Mouse (Mus musculus): ENCODE results near the gene Cyp1a1. TPM values are rescaled to one million over a fixed set of nuclear protein-coding genes. Genes with fewer than 3 reads are reported as not detected.

The Cyp1a1 gene
- polyA plus RNA-seq, 1 experiment from 2014 or later, result not detected

- H3K27ac ChIP-seq, result no peak overlapping the region
- 85% methylated on average over 4 of the region's 4 CpGs for WGBS
- ATAC-seq (ENCODE audit: low FRiP score), result no peak
Measured at GRCm38 (mm10) chr9:57658970-57659369, 28.8 kb upstream of the Cyp1a1 start.

GRCm38 (mm10) chr9:57659774-57660173 is 28.0 kb upstream of the Cyp1a1 start:
- H3K9ac ChIP-seq, result no peak overlapping the region
- no peak overlapping the region for H3K4me2 ChIP-seq (replicated peaks)

More at GRCm38 (mm10) chr9:57658970-57659369, 28.8 kb upstream of the Cyp1a1 start:
- Histone ChIP-seq H3K27me3 (peaks cover 4% of the 10 kb centered on the region; the same call in 1 of the 2 replicates), H3K4me2 (replicated peaks) (no peak overlapping the region), H3K4me3 (no peak overlapping the region), H3K4me1 (peaks cover 3% of the 10 kb centered on the region; the same call in 1 of the 2 replicates), H3K9me3 (replicated peaks) (no peaks in the 10 kb centered on the region), H3K36me3 (no peaks in the 10 kb centered on the region), H3K9ac (no peak overlapping the region)

GRCm38 (mm10) chr9:57660501-57660900 is 27.2 kb upstream of the Cyp1a1 start:
- no peaks in the 10 kb centered on the region for H3K27me3 ChIP-seq
- H3K36me3 ChIP-seq, result no peaks in the 10 kb centered on the region
- H3K4me1 ChIP-seq, result peaks cover 3% of the 10 kb centered on the region; the same call in 1 of the 2 replicates
- H3K4me2 ChIP-seq (replicated peaks), result no peak overlapping the region
- no peak for ATAC-seq (ENCODE audit: low FRiP score)
- H3K9ac ChIP-seq, result no peak overlapping the region
- H3K9me3 ChIP-seq (replicated peaks), result no peaks in the 10 kb centered on the region
- H3K4me3 ChIP-seq, result no peak overlapping the region
- H3K27ac ChIP-seq, result no peak overlapping the region
- WGBS, result 77% methylated on average over 6 of the region's 6 CpGs

More at GRCm38 (mm10) chr9:57659774-57660173, 28.0 kb upstream of the Cyp1a1 start:
- H3K4me3 ChIP-seq, result no peak overlapping the region
- no peaks in the 10 kb centered on the region for H3K9me3 ChIP-seq (replicated peaks)
- peaks cover 3% of the 10 kb centered on the region; the same call in 1 of the 2 replicates for H3K4me1 ChIP-seq
- no peak for ATAC-seq (ENCODE audit: low FRiP score)
- 16% methylated on average over 4 of the region's 4 CpGs for WGBS
- H3K36me3 ChIP-seq, result no peaks in the 10 kb centered on the region
- H3K27me3 ChIP-seq, result no peaks in the 10 kb centered on the region
- H3K27ac ChIP-seq, result no peak overlapping the region

GRCm38 (mm10) chr9:57661552-57661951 is 26.2 kb upstream of the Cyp1a1 start:
- Histone ChIP-seq H3K9me3 (replicated peaks) (no peaks in the 10 kb centered on the region), H3K27me3 (no peaks in the 10 kb centered on the region), H3K9ac (no peak overlapping the region), H3K4me1 (no peaks in the 10 kb centered on the region), H3K4me3 (no peak overlapping the region), H3K36me3 (no peaks in the 10 kb centered on the region), H3K27ac (no peak overlapping the region), H3K4me2 (replicated peaks) (no peak overlapping the region)
- no peak for ATAC-seq (ENCODE audit: low FRiP score)
- WGBS, result 82% methylated on average over 3 of the region's 3 CpGs

GRCm38 (mm10) chr9:57664616-57665015 is 23.1 kb upstream of the Cyp1a1 start:
- 87% methylated on average over 6 of the region's 7 CpGs for WGBS

GRCm38 (mm10) chr9:57666536-57666935 is 21.2 kb upstream of the Cyp1a1 start:
- Histone ChIP-seq H3K27me3 (no peaks in the 10 kb centered on the region), H3K4me1 (no peaks in the 10 kb centered on the region)

More at GRCm38 (mm10) chr9:57664616-57665015, 23.1 kb upstream of the Cyp1a1 start:
- H3K36me3 ChIP-seq, result no peaks in the 10 kb centered on the region
- no peaks in the 10 kb centered on the region for H3K27me3 ChIP-seq
- H3K4me3 ChIP-seq, result no peak overlapping the region
- no peak overlapping the region for H3K27ac ChIP-seq
- H3K9ac ChIP-seq, result no peak overlapping the region
- H3K9me3 ChIP-seq (replicated peaks), result no peaks in the 10 kb centered on the region
- H3K4me2 ChIP-seq (replicated peaks), result no peak overlapping the region
- no peak for ATAC-seq (ENCODE audit: low FRiP score)
- H3K4me1 ChIP-seq, result no peaks in the 10 kb centered on the region

GRCm38 (mm10) chr9:57667136-57667535 is 20.6 kb upstream of the Cyp1a1 start:
- Histone ChIP-seq H3K36me3 (no peaks in the 10 kb centered on the region), H3K4me2 (replicated peaks) (no peak overlapping the region), H3K9ac (no peak overlapping the region), H3K9me3 (replicated peaks) (no peaks in the 10 kb centered on the region), H3K4me1 (no peaks in the 10 kb centered on the region), H3K27ac (no peak overlapping the region), H3K4me3 (no peak overlapping the region), H3K27me3 (no peaks in the 10 kb centered on the region)
- no peak for ATAC-seq (ENCODE audit: low FRiP score)
- WGBS, result 87% methylated on average over 3 of the region's 3 CpGs

More at GRCm38 (mm10) chr9:57666536-57666935, 21.2 kb upstream of the Cyp1a1 start:
- H3K36me3 ChIP-seq, result no peaks in the 10 kb centered on the region
- no peak overlapping the region for H3K27ac ChIP-seq
- no peak overlapping the region for H3K4me2 ChIP-seq (replicated peaks)
- 87% methylated on average over 8 of the region's 8 CpGs for WGBS
- H3K9me3 ChIP-seq (replicated peaks), result no peaks in the 10 kb centered on the region
- no peak for ATAC-seq (ENCODE audit: low FRiP score)
- H3K4me3 ChIP-seq, result no peak overlapping the region
- no peak overlapping the region for H3K9ac ChIP-seq

GRCm38 (mm10) chr9:57667817-57668216 is 19.9 kb upstream of the Cyp1a1 start:
- H3K4me3 ChIP-seq, result no peak overlapping the region
- H3K36me3 ChIP-seq, result no peaks in the 10 kb centered on the region
- no peak overlapping the region for H3K4me2 ChIP-seq (replicated peaks)
- no peaks in the 10 kb centered on the region for H3K9me3 ChIP-seq (replicated peaks)
- ATAC-seq (ENCODE audit: low FRiP score), result no peak
- H3K9ac ChIP-seq, result no peak overlapping the region
- 49% methylated on average over 11 of the region's 11 CpGs for WGBS
- H3K27ac ChIP-seq, result no peak overlapping the region
- no peaks in the 10 kb centered on the region for H3K4me1 ChIP-seq
- H3K27me3 ChIP-seq, result no peaks in the 10 kb centered on the region

- Histone ChIP-seq H3K4me3 (no peak overlapping the region), H3K9ac (no peak overlapping the region), H3K36me3 (no peaks in the 10 kb centered on the region), H3K27me3 (no peaks in the 10 kb centered on the region), H3K27ac (no peak overlapping the region), H3K4me2 (replicated peaks) (no peak overlapping the region), H3K4me1 (no peaks in the 10 kb centered on the region), H3K9me3 (replicated peaks) (no peaks in the 10 kb centered on the region)
- WGBS, result 50% methylated on average over 1 of the region's 1 CpGs
- ATAC-seq (ENCODE audit: low FRiP score), result no peak
Measured at GRCm38 (mm10) chr9:57668277-57668676, 19.5 kb upstream of the Cyp1a1 start.

GRCm38 (mm10) chr9:57669566-57669965 is 18.2 kb upstream of the Cyp1a1 start:
- H3K27ac ChIP-seq, result no peak overlapping the region
- no peak overlapping the region for H3K4me2 ChIP-seq (replicated peaks)
- 77% methylated on average over 3 of the region's 3 CpGs for WGBS
- no peaks in the 10 kb centered on the region for H3K9me3 ChIP-seq (replicated peaks)
- no peak overlapping the region for H3K4me3 ChIP-seq
- H3K9ac ChIP-seq, result no peak overlapping the region
- no peaks in the 10 kb centered on the region for H3K4me1 ChIP-seq
- no peaks in the 10 kb centered on the region for H3K36me3 ChIP-seq
- H3K27me3 ChIP-seq, result no peaks in the 10 kb centered on the region
- no peak for ATAC-seq (ENCODE audit: low FRiP score)

- Histone ChIP-seq H3K27ac (no peak overlapping the region), H3K9me3 (replicated peaks) (no peaks in the 10 kb centered on the region), H3K4me3 (no peak overlapping the region), H3K4me1 (no peaks in the 10 kb centered on the region), H3K36me3 (no peaks in the 10 kb centered on the region), H3K9ac (no peak overlapping the region), H3K27me3 (no peaks in the 10 kb centered on the region), H3K4me2 (replicated peaks) (no peak overlapping the region)
- 93% methylated on average over 4 of the region's 4 CpGs for whole genome bisulfite sequencing
- no peak for ATAC-seq (ENCODE audit: low FRiP score)
Measured at GRCm38 (mm10) chr9:57671037-57671436, 16.7 kb upstream of the Cyp1a1 start.

- Histone ChIP-seq H3K27me3 (no peaks in the 10 kb centered on the region), H3K4me2 (replicated peaks) (no peak overlapping the region), H3K9ac (no peak overlapping the region), H3K4me1 (no peaks in the 10 kb centered on the region), H3K36me3 (no peaks in the 10 kb centered on the region), H3K4me3 (no peak overlapping the region), H3K9me3 (replicated peaks) (no peaks in the 10 kb centered on the region), H3K27ac (no peak overlapping the region)
- ATAC-seq (ENCODE audit: low FRiP score), result no peak
- WGBS, result 85% methylated on average over 5 of the region's 5 CpGs
Measured at GRCm38 (mm10) chr9:57671500-57671899, 16.2 kb upstream of the Cyp1a1 start.

GRCm38 (mm10) chr9:57681411-57681810 is 6.3 kb upstream of the Cyp1a1 start:
- Histone ChIP-seq H3K4me3 (no peak overlapping the region), H3K9me3 (replicated peaks) (no peaks in the 10 kb centered on the region), H3K9ac (no peak overlapping the region), H3K36me3 (no peaks in the 10 kb centered on the region), H3K27me3 (no peaks in the 10 kb centered on the region), H3K27ac (no peak overlapping the region), H3K4me1 (no peaks in the 10 kb centered on the region), H3K4me2 (replicated peaks) (no peak overlapping the region)
- WGBS, result 86% methylated on average over 10 of the region's 10 CpGs
- no peak for ATAC-seq (ENCODE audit: low FRiP score)
